Mouse (Mus musculus) spleen, adult 2 months (tissue): ENCODE measurements around the gene Arhgap23.

ENCODE experiments used
- CTCF ChIP-seq: fragments of 200-500 bp; IDR thresholded peaks from 2 replicates; pipeline ENCODE4 v1.5.1; 2011; ENCODE audit warnings: mild to moderate bottlenecking, inconsistent platforms; ENCODE audit not compliant: insufficient read depth, insufficient read length, insufficient replicate concordance; ENCODE audit errors: extremely low read depth
- POLR2A ChIP-seq: fragments of 200-500 bp; IDR thresholded peaks from 2 replicates; pipeline ENCODE4 v1.6.1; 2011; ENCODE audit warnings: low read depth, low read length, inconsistent platforms

DNA sequence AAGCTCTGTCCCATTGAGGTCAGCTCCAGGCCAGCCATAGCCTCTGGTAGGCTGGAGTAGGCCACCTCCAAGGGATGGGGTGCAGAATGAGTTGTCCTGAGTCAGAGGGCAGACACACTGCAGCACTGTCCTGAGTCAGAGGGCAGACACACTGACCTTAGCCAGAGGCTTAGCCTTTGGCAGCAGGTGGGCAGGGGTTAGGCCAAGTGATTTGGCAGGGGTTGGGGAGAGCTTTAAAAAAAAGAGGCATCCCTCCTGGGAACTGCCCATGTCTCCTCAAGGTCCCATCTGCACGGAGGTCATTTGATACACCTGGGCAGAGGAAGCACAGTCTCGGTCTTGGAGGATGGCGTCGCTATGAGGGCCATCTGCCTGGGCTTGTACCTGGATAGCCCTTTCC is 48.7 kb downstream of the Arhgap23 start:
- TF ChIP-seq POLR2A (no peak), CTCF (no peak)
